Mouse (Mus musculus) embryonic facial prominence, embryonic 14.5 days (tissue): ENCODE data around the gene Cox6b1. TPM values are rescaled to one million over a fixed set of nuclear protein-coding genes. Genes with fewer than 3 reads are reported as not detected.

Experiments used
- ATAC-seq: fragments of 200-750 bp; cut with Nextera tagmentation; 2 replicates; pipeline ENCODE4 v1.8.0; 2017; ENCODE audit warnings: low read depth, moderate number of reproducible peaks, moderate TSS enrichment
- DNase-seq: peaks from one replicate; pipeline ENCODE4 v3.0.0-alpha.2; 2015; ENCODE audit warnings: low spot score
- H3K27ac ChIP-seq: fragments of 300-500 bp; sonication (generic); replicated peaks from 2 replicates; pipeline ENCODE4 v1.5.1; 2014; ENCODE audit warnings: low read depth, mild to moderate bottlenecking, low read length, moderate library complexity
- H3K27me3 ChIP-seq: fragments of 300-500 bp; sonication (generic); replicated peaks from 2 replicates; pipeline ENCODE4 v1.6.1; 2014; ENCODE audit warnings: low read length; ENCODE audit not compliant: control insufficient read depth, insufficient read depth
- H3K36me3 ChIP-seq: fragments of 300-500 bp; sonication (generic); 2 replicates; pipeline ENCODE4 v1.6.1; 2014; ENCODE audit warnings: low read length, mixed read lengths; ENCODE audit not compliant: control insufficient read depth, insufficient read depth
- H3K4me1 ChIP-seq: fragments of 300-500 bp; sonication (generic); 2 replicates; pipeline ENCODE4 v1.6.1; 2014; ENCODE audit warnings: antibody characterized with exemption, low read length; ENCODE audit not compliant: control insufficient read depth, insufficient read depth
- H3K4me2 ChIP-seq: fragments of 300-500 bp; sonication (generic); 2 replicates; pipeline ENCODE4 v1.6.1; 2014; ENCODE audit warnings: low read depth, mild to moderate bottlenecking, low read length, moderate library complexity, mixed read lengths
- H3K4me3 ChIP-seq: fragments of 300-500 bp; sonication (generic); 2 replicates; pipeline ENCODE4 v1.5.1; 2014; ENCODE audit warnings: low read depth, mild to moderate bottlenecking, low read length
- H3K9ac ChIP-seq: fragments of 300-500 bp; sonication (generic); 2 replicates; pipeline ENCODE4 v1.6.1; 2014; ENCODE audit warnings: low read depth, mild to moderate bottlenecking, low read length, moderate library complexity, mixed read lengths
- H3K9me3 ChIP-seq: fragments of 300-500 bp; sonication (generic); 2 replicates; pipeline ENCODE4 v1.6.1; 2016; ENCODE audit warnings: low read length; ENCODE audit not compliant: control insufficient read depth
- WGBS: fragments of 180-500 bp; shearing (Covaris S2); extraction: QIAGEN DNeasy Blood & Tissue Kit; methylation state at CpG from one replicate; pipeline ENCODE4 v1.1.7; 2014; 5-methylcytosine and 5-hydroxymethylcytosine counted together
- polyA plus RNA-seq: library from polyadenylated mRNA; unstranded; fragments of >200 nt; fragmentation: Nextera tagmentation; extraction: Ambion mirVana; gene quantifications from 2 replicates; pipeline ENCODE4 v1.2.1, GENCODE M21; 2014

The Cox6b1 gene
- polyA plus RNA-seq, 1 experiment from 2014 or later, result 1,015 TPM

GRCm38 (mm10) chr7:30586455-30587020, 39.4 kb downstream of the Cox6b1 start:
- WGBS, result 91% methylated on average over 28 of the region's 28 CpGs
- no peak overlapping the region for H3K4me2 ChIP-seq
- peaks cover 52% of the 10 kb centered on the region for H3K36me3 ChIP-seq
- H3K4me3 ChIP-seq, result peak overlapping the region; percentile 94
- peak overlapping the region; percentile 96; the same call in 1 of the 2 replicates for H3K9ac ChIP-seq
- H3K9me3 ChIP-seq, result no peaks in the 10 kb centered on the region
- no peak for ATAC-seq
- H3K4me1 ChIP-seq, result peaks cover 7% of the 10 kb centered on the region; the same call in 1 of the 2 replicates
- DNase-seq, result no peak
- no peaks in the 10 kb centered on the region for H3K27me3 ChIP-seq
- no peak overlapping the region for H3K27ac ChIP-seq

GRCm38 (mm10) chr7:30585170-30585569, 40.8 kb downstream of the Cox6b1 start:
- Histone ChIP-seq H3K4me1 (peaks cover 7% of the 10 kb centered on the region; the same call in 1 of the 2 replicates), H3K27ac (no peak overlapping the region), H3K36me3 (peaks cover 66% of the 10 kb centered on the region), H3K9ac (no peak overlapping the region), H3K9me3 (no peaks in the 10 kb centered on the region), H3K4me3 (no peak overlapping the region), H3K4me2 (no peak overlapping the region), H3K27me3 (no peaks in the 10 kb centered on the region)
- no peak for DNase-seq
- ATAC-seq, result no peak
- 96% methylated on average over 7 of the region's 7 CpGs for WGBS

- Histone ChIP-seq H3K4me1 (peaks cover 7% of the 10 kb centered on the region; the same call in 1 of the 2 replicates), H3K27me3 (no peaks in the 10 kb centered on the region), H3K9ac (no peak overlapping the region), H3K27ac (no peak overlapping the region), H3K36me3 (peaks cover 74% of the 10 kb centered on the region), H3K9me3 (no peaks in the 10 kb centered on the region), H3K4me2 (no peak overlapping the region), H3K4me3 (no peak overlapping the region)
- ATAC-seq (no peak), DNase-seq (no peak)
- 95% methylated on average over 10 of the region's 10 CpGs for WGBS
These were observed 41.6 kb downstream of the Cox6b1 start for GRCm38 (mm10) chr7:30584339-30584738.

- no peak overlapping the region for H3K4me2 ChIP-seq
- no peak for DNase-seq
- H3K27me3 ChIP-seq, result no peaks in the 10 kb centered on the region
- no peaks in the 10 kb centered on the region for H3K4me1 ChIP-seq
- H3K27ac ChIP-seq, result no peak overlapping the region
- H3K9me3 ChIP-seq, result no peaks in the 10 kb centered on the region
- peaks cover 100% of the 10 kb centered on the region for H3K36me3 ChIP-seq
- no peak overlapping the region for H3K4me3 ChIP-seq
- 95% methylated on average over 16 of the region's 16 CpGs for WGBS
- no peak overlapping the region for H3K9ac ChIP-seq
- no peak for ATAC-seq
These were observed 44.4 kb downstream of the Cox6b1 start for GRCm38 (mm10) chr7:30581547-30581946.

GRCm38 (mm10) chr7:30579950-30580349, 46.0 kb downstream of the Cox6b1 start:
- Histone ChIP-seq H3K9me3 (no peaks in the 10 kb centered on the region), H3K27ac (no peak overlapping the region), H3K4me2 (no peak overlapping the region), H3K4me3 (no peak overlapping the region), H3K9ac (no peak overlapping the region), H3K27me3 (no peaks in the 10 kb centered on the region), H3K4me1 (no peaks in the 10 kb centered on the region), H3K36me3 (peaks cover 100% of the 10 kb centered on the region)
- ATAC-seq (no peak), DNase-seq (no peak)
- 87% methylated on average over 8 of the region's 8 CpGs for WGBS

GRCm38 (mm10) chr7:30572969-30573368, 53.0 kb downstream of the Cox6b1 start:
- Histone ChIP-seq H3K9ac (no peak overlapping the region), H3K4me1 (no peaks in the 10 kb centered on the region), H3K4me2 (no peak overlapping the region), H3K27ac (no peak overlapping the region), H3K36me3 (peaks cover 100% of the 10 kb centered on the region), H3K4me3 (no peak overlapping the region), H3K27me3 (no peaks in the 10 kb centered on the region), H3K9me3 (no peaks in the 10 kb centered on the region)
- DNase-seq (no peak), ATAC-seq (no peak)
- WGBS, result 84% methylated on average over 2 of the region's 2 CpGs

- Histone ChIP-seq H3K27ac (no peak overlapping the region), H3K4me2 (no peak overlapping the region), H3K36me3 (peaks cover 97% of the 10 kb centered on the region), H3K4me3 (no peak overlapping the region), H3K9ac (no peak overlapping the region), H3K9me3 (no peaks in the 10 kb centered on the region), H3K4me1 (no peaks in the 10 kb centered on the region), H3K27me3 (no peaks in the 10 kb centered on the region)
- ATAC-seq, result no peak
- WGBS, result 89% methylated on average over 5 of the region's 5 CpGs
- DNase-seq, result no peak
These were observed 53.6 kb downstream of the Cox6b1 start for GRCm38 (mm10) chr7:30572389-30572788.

GRCm38 (mm10) chr7:30567555-30567954, 58.4 kb downstream of the Cox6b1 start:
- H3K4me3 ChIP-seq, result no peak overlapping the region
- 83% methylated on average over 11 of the region's 11 CpGs for WGBS
- H3K27ac ChIP-seq, result no peak overlapping the region
- H3K36me3 ChIP-seq, result peaks cover 74% of the 10 kb centered on the region
- no peak overlapping the region for H3K9ac ChIP-seq
- H3K4me2 ChIP-seq, result no peak overlapping the region
- no peaks in the 10 kb centered on the region for H3K9me3 ChIP-seq
- DNase-seq (no peak), ATAC-seq (no peak)
- no peaks in the 10 kb centered on the region for H3K27me3 ChIP-seq
- H3K4me1 ChIP-seq, result no peaks in the 10 kb centered on the region; the same call in 1 of the 2 replicates
